ENCODE assay signal across 26 mouse cellular contexts in the genomic region with DNA sequence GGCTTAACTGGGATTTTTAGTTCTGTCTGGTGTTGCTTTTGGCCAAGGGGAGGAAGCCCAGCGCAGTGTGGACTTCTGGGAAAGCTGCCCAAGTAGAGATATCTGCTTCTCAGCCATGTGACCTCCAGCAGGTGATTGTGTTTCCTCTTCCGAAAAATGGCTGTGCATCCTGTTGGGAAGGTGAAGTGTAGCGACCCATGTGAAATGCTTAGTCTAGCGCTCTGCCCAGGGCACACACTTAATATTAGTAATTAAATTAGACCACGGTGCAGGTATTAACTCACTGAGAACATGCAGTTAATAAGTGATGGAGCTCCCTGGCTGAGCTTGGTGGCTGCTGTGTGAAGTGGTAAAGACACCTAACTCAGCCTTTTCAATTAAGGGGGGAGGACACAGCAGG. TPM values are rescaled to one million over a fixed set of nuclear protein-coding genes. Genes with fewer than 3 reads are reported as not detected.
DNase-seq lines count a peak whose midpoint lies in the region; ATAC-seq and TF ChIP-seq lines count a peak whose summit lies in the region.
"Had no signal": no experiment of that assay in that cellular context is flagged by ENCODE, and none has a peak within 500 bp of the region (broad histone marks: within the 10 kb centered on the region; RNA-seq: fewer than 3 reads in every experiment).

No protein-coding gene starts in this region.

- no peaks in the 10 kb centered on the region for H3K27me3 ChIP-seq in hindbrain, postnatal 0 days (ENCODE audit: insufficient read depth, low read length)
- no peaks in the 10 kb centered on the region for H3K27me3 ChIP-seq in hindbrain, embryonic 11.5 days (ENCODE audit: control insufficient read depth, insufficient read depth, low read length)
- H3K27me3 ChIP-seq: embryonic facial prominence, embryonic 12.5 days; limb, embryonic 12.5 days had no signal

- no peaks in the 10 kb centered on the region for H3K9me3 ChIP-seq in hindbrain, postnatal 0 days (ENCODE audit: low read length)
- no peaks in the 10 kb centered on the region for H3K9me3 ChIP-seq in hindbrain, embryonic 11.5 days (ENCODE audit: control insufficient read depth, low read length)
- H3K9me3 ChIP-seq: embryonic facial prominence, embryonic 12.5 days; forebrain, embryonic 13.5 days; G1E; hindbrain, embryonic 12.5 days; limb, embryonic 12.5 days; midbrain, embryonic 10.5 days had no signal

- H3K4me1 ChIP-seq in hindbrain, postnatal 0 days (ENCODE audit: insufficient read depth, low read length), result no peaks in the 10 kb centered on the region
- H3K4me1 ChIP-seq in hindbrain, embryonic 11.5 days (replicated peaks; ENCODE audit: control insufficient read depth, insufficient read depth, low read length), result no peaks in the 10 kb centered on the region
- H3K4me1 ChIP-seq: embryonic facial prominence, embryonic 12.5 days; forebrain, embryonic 13.5 days; hindbrain, embryonic 12.5 days; midbrain, embryonic 10.5 days had no signal

- no peak overlapping the region for H3K27ac ChIP-seq in hindbrain, postnatal 0 days
- no peak overlapping the region for H3K27ac ChIP-seq in hindbrain, embryonic 11.5 days (ENCODE audit: low read depth, low read length)
- no peak overlapping the region for H3K27ac ChIP-seq in left cerebral cortex, adult 2 months
- H3K27ac ChIP-seq: embryonic facial prominence, embryonic 12.5 days; forebrain, embryonic 13.5 days; hindbrain, embryonic 12.5 days; limb, embryonic 12.5 days; midbrain, embryonic 10.5 days had no signal

- TF ChIP-seq CTCF in hindbrain, postnatal 0 days (IDR thresholded peaks at IDR 0.05; ENCODE audit: low read depth), result no peak
- no peak for TF ChIP-seq CTCF in left cerebral cortex, adult 2 months (IDR thresholded peaks at IDR 0.05)

- no peak overlapping the region for H3K4me2 ChIP-seq in hindbrain, postnatal 0 days (ENCODE audit: low read depth, low read length)
- no peak overlapping the region for H3K4me2 ChIP-seq in hindbrain, embryonic 11.5 days (replicated peaks; ENCODE audit: low read depth, low read length)
- H3K4me2 ChIP-seq: embryonic facial prominence, embryonic 12.5 days; forebrain, embryonic 13.5 days; heart, embryonic 11.5 days; hindbrain, embryonic 12.5 days; limb, embryonic 12.5 days; liver, embryonic 11.5 days had no signal

- WGBS in hindbrain, postnatal 0 days, result 75% methylated on average over 5 of the region's 5 CpGs
- WGBS in hindbrain, embryonic 11.5 days, result 74% methylated on average over 5 of the region's 5 CpGs

- H3K9ac ChIP-seq in hindbrain, postnatal 0 days (replicated peaks; ENCODE audit: low read length), result no peak overlapping the region
- no peak overlapping the region for H3K9ac ChIP-seq in hindbrain, embryonic 11.5 days (ENCODE audit: low read depth, low read length)
- H3K9ac ChIP-seq: embryonic facial prominence, embryonic 12.5 days; forebrain, embryonic 13.5 days; hindbrain, embryonic 12.5 days; limb, embryonic 12.5 days; liver, postnatal 0 days had no signal

- intact Hi-C loops in heart, postnatal 10 days (cut with DNase I), result no loop called here
- intact Hi-C loops in left cerebral cortex, adult 2 months (cut with DNase I), result no loop called here

- ATAC-seq in hindbrain, postnatal 0 days, result peak; percentile 45; the same call in 1 of the 2 replicates
- no peak for ATAC-seq in hindbrain, embryonic 11.5 days (ENCODE audit: low FRiP score)
- ATAC-seq: forebrain, embryonic 13.5 days; liver, postnatal 0 days; lung, postnatal 0 days had no signal

- H3K36me3 ChIP-seq in hindbrain, postnatal 0 days (ENCODE audit: insufficient read depth, low read length), result no peaks in the 10 kb centered on the region
- no peaks in the 10 kb centered on the region for H3K36me3 ChIP-seq in hindbrain, embryonic 11.5 days (ENCODE audit: control insufficient read depth, insufficient read depth, low read length)
- H3K36me3 ChIP-seq: embryonic facial prominence, embryonic 12.5 days; G1E; hindbrain, embryonic 12.5 days; limb, embryonic 12.5 days; midbrain, embryonic 10.5 days had no signal

- no peak overlapping the region for H3K4me3 ChIP-seq in hindbrain, postnatal 0 days (ENCODE audit: low read length)
- H3K4me3 ChIP-seq in hindbrain, embryonic 11.5 days (ENCODE audit: low read depth, low read length), result no peak overlapping the region
- no peak overlapping the region for H3K4me3 ChIP-seq in left cerebral cortex, adult 2 months
- H3K4me3 ChIP-seq: embryonic facial prominence, embryonic 12.5 days; erythroblast, embryonic 14.5 days; forebrain, embryonic 13.5 days; hindbrain, embryonic 12.5 days; limb, embryonic 12.5 days; midbrain, embryonic 10.5 days had no signal

- DNase-seq in hindbrain, postnatal 0 days (ENCODE audit: low spot score), result peak; percentile 23
- no peak for DNase-seq in hindbrain, embryonic 11.5 days (ENCODE audit: low spot score)
- DNase-seq in kidney, adult 11 months, result peak; percentile 81
- peak; percentile 86 for DNase-seq in kidney, adult 9 months
- DNase-seq in kidney, postnatal 14 days, result peak; percentile 68
- DNase-seq in heart, postnatal 10 days, result no peak
- DNase-seq in left cerebral cortex, adult 2 months (ENCODE audit: extremely low spot score in 1 of 2, low spot score in 2 of 2), result no peak
- no peak for DNase-seq in lung, postnatal 25 days (ENCODE audit: low spot score)
- DNase-seq: adrenal gland, adult 2 months; B cell, adult 2 months; cerebellum, adult 8-10 months; gastrocnemius, postnatal 14 days; heart, adult 11 months; liver, postnatal 0 days; right cerebral cortex, postnatal 14 days had no signal

RNA-seq across cellular contexts. Expression of a gene that starts 16.9 kb away (rescaled TPM):
- 0.58 and 0.90 TPM in 2 replicates for total RNA-seq in hindbrain, postnatal 0 days (2014; rRNA removed)
- 0.50 and 0.68 TPM in 2 replicates for polyA plus RNA-seq in hindbrain, postnatal 0 days (2015; fragmentation: Nextera tagmentation; extraction: Ambion mirVana)
- 1.4 and 1.5 TPM in 2 replicates for polyA plus RNA-seq in hindbrain, embryonic 11.5 days (2014; fragmentation: Nextera tagmentation; extraction: Ambion mirVana)
- 1 to 10 TPM; 3.0 TPM for total RNA-seq in heart, postnatal 10 days (2021)
- total RNA-seq in left cerebral cortex, adult 2 months (2021), result under 1 TPM; 0.27 to 0.49 TPM
- total RNA-seq: CH12.LX had no signal
- polyA plus RNA-seq: G1E; liver, postnatal 0 days had no signal

Comparison
In these comparisons a context has a peak if more than half of its experiments do, and no peak if none do; other contexts are left out.
1. DNase-seq: peak in hindbrain, postnatal 0 days (single experiment), kidney, adult 11 months (single experiment), kidney, adult 9 months (single experiment) and kidney, postnatal 14 days (single experiment); none in hindbrain, embryonic 11.5 days (single experiment), heart, postnatal 10 days (0 of 2), left cerebral cortex, adult 2 months (0 of 2) and lung, postnatal 25 days (single experiment).